Mouse (Mus musculus) thymus, postnatal 4 days (tissue): ENCODE data around the gene Pde7b.

ENCODE experiments used
- DNase-seq: peaks from one replicate; pipeline ENCODE4 v3.0.0; 2021

The Pde7b gene

GRCm38 (mm10) chr10:20722651-20723520 lies 2.0 kb downstream of the Pde7b start:
- DNase-seq: no peak

GRCm38 (mm10) chr10:20719201-20719600 lies 5.7 kb downstream of the Pde7b start:
- DNase-seq: no peak

- no peak for DNase-seq
Observed at GRCm38 (mm10) chr10:20700633-20701032, 24.2 kb downstream of the Pde7b start.

- no peak for DNase-seq
Observed at GRCm38 (mm10) chr10:20699874-20700273, 25.0 kb downstream of the Pde7b start.

GRCm38 (mm10) chr10:20695637-20696036 lies 29.2 kb downstream of the Pde7b start:
- DNase-seq: no peak

- no peak for DNase-seq
Observed at GRCm38 (mm10) chr10:20690002-20690401, 34.9 kb downstream of the Pde7b start.

GRCm38 (mm10) chr10:20684151-20684550 lies 40.7 kb downstream of the Pde7b start:
- DNase-seq: no peak

- DNase-seq: no peak
Observed at GRCm38 (mm10) chr10:20680986-20681385, 43.9 kb downstream of the Pde7b start.

- DNase-seq: no peak
Observed at GRCm38 (mm10) chr10:20675321-20675720, 49.6 kb downstream of the Pde7b start.

GRCm38 (mm10) chr10:20673798-20674197 lies 51.1 kb downstream of the Pde7b start:
- DNase-seq: no peak

- no peak for DNase-seq
Observed at GRCm38 (mm10) chr10:20672591-20672990, 52.3 kb downstream of the Pde7b start.

GRCm38 (mm10) chr10:20671621-20672020 lies 53.3 kb downstream of the Pde7b start:
- DNase-seq: no peak

GRCm38 (mm10) chr10:20670541-20670940 lies 54.3 kb downstream of the Pde7b start:
- no peak for DNase-seq

GRCm38 (mm10) chr10:20669467-20669866 lies 55.4 kb downstream of the Pde7b start:
- DNase-seq: no peak

- DNase-seq: no peak
Observed at GRCm38 (mm10) chr10:20668577-20668976, 56.3 kb downstream of the Pde7b start.

GRCm38 (mm10) chr10:20666655-20667054 lies 58.2 kb downstream of the Pde7b start:
- DNase-seq: no peak

- DNase-seq: no peak
Observed at GRCm38 (mm10) chr10:20662951-20663350, 61.9 kb downstream of the Pde7b start.

- DNase-seq: no peak
Observed at GRCm38 (mm10) chr10:20661684-20662083, 63.2 kb downstream of the Pde7b start.

- DNase-seq: no peak
Observed at GRCm38 (mm10) chr10:20659718-20660117, 65.2 kb downstream of the Pde7b start.

- no peak for DNase-seq
Observed at GRCm38 (mm10) chr10:20659268-20659667, 65.6 kb downstream of the Pde7b start.

- no peak for DNase-seq
Observed at GRCm38 (mm10) chr10:20658716-20659115, 66.2 kb downstream of the Pde7b start.

- no peak for DNase-seq
Observed at GRCm38 (mm10) chr10:20657316-20658081, 67.4 kb downstream of the Pde7b start.

GRCm38 (mm10) chr10:20654590-20654989 lies 70.3 kb downstream of the Pde7b start:
- no peak for DNase-seq

GRCm38 (mm10) chr10:20654187-20654586 lies 70.7 kb downstream of the Pde7b start:
- DNase-seq: no peak
